Mouse (Mus musculus) kidney, adult 2 months (tissue): ENCODE data around the gene Olfr212.

Experiments
- CTCF ChIP-seq: fragments of 200-500 bp; conservative IDR thresholded peaks from 2 replicates; pipeline ENCODE4 v1.5.1; 2011; ENCODE audit warnings: low read depth, mild to moderate bottlenecking, control low read depth, low read length, moderate library complexity, mixed read lengths; ENCODE audit not compliant: insufficient read depth, insufficient read length
- POLR2A ChIP-seq: fragments of 200-500 bp; IDR thresholded peaks from one replicate; pipeline ENCODE4 v1.6.1; 2011; ENCODE audit warnings: low read depth, low read length, control low read depth

- TF ChIP-seq CTCF (no peak), POLR2A (no peak)
Measured at GRCm38 (mm10) chr6:116460544-116461283, 45.6 kb upstream of the Olfr212 start, which contains the start of gene Alox5.
